Mouse (Mus musculus): ENCODE results near the gene Sh3kbp1. TPM values are rescaled to one million over a fixed set of nuclear protein-coding genes. Genes with fewer than 3 reads are reported as not detected.

Gene Sh3kbp1
- polyA plus RNA-seq, 1 experiment from 2014 or later = 23.2 TPM

DNA sequence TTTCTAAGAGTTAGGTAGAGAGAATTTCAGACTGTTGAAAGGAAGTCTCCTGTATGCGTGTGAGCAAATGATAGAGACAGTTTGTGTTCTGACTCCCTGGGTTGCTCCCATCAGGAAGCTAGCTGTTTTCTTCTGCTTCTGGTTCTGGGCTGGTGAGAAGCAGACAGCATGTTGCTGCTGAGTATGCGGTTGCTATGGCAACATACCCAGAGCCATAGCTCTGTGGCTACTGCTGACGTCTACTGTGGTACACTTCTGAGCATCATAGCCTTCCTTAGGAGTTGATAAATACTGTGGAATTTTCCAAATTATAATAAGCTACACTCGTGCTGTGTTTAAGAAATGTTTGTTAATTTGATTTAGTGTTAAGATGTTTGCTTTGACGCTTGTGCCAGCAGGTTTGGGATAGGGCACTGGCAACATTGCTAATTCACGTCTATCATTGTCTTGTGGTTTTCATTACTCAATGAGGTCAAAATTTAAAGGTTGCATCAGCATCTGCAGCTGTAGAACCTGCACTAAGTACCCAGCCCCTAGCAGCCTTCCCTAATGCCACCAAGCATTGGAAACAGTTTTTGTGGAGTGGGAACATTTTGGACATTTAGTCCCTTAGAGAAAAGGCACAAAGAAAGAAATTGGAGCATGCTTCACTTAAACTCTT, 202.2 kb downstream of the Sh3kbp1 start:
- DNase-seq (ENCODE audit: low spot score) = peak; percentile 11
- no peaks in the 10 kb centered on the region for H3K4me1 ChIP-seq
- H3K27ac ChIP-seq (replicated peaks) = no peak overlapping the region
- 67% methylated on average over 6 of the region's 6 CpGs for WGBS
- no peak overlapping the region for H3K4me3 ChIP-seq
- H3K36me3 ChIP-seq (replicated peaks) = no peaks in the 10 kb centered on the region
- H3K27me3 ChIP-seq (replicated peaks; ENCODE audit: low read depth, poor library complexity, severe bottlenecking) = peaks cover 88% of the 10 kb centered on the region
- no peaks in the 10 kb centered on the region for H3K9me3 ChIP-seq

DNA sequence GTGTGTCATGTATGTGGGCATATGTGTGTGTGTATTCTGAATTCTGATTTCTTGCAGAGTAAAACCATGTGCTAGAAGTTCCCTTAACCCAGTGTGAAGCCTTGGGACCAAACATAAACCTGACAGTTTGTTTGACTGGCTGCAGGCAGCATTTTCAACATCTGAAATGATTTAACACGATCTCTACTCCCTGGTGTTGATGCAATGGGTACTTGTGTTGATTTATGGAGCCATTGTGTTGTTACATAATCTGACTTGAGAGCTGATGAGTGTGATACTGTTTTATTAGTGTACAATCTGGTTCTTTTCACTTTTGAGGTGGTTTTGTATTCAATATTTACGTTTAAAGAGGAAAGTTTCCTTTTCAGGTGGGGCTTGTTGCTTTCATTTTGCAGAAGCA, 204.1 kb downstream of the Sh3kbp1 start:
- Histone ChIP-seq H3K4me1 (no peaks in the 10 kb centered on the region), H3K36me3 (replicated peaks) (no peaks in the 10 kb centered on the region), H3K27me3 (replicated peaks; ENCODE audit: low read depth, poor library complexity, severe bottlenecking) (peaks cover 88% of the 10 kb centered on the region), H3K9me3 (no peaks in the 10 kb centered on the region), H3K27ac (replicated peaks) (no peak overlapping the region), H3K4me3 (no peak overlapping the region)
- DNase-seq (ENCODE audit: low spot score) = no peak
- WGBS = 58% methylated on average over 2 of the region's 2 CpGs

DNA sequence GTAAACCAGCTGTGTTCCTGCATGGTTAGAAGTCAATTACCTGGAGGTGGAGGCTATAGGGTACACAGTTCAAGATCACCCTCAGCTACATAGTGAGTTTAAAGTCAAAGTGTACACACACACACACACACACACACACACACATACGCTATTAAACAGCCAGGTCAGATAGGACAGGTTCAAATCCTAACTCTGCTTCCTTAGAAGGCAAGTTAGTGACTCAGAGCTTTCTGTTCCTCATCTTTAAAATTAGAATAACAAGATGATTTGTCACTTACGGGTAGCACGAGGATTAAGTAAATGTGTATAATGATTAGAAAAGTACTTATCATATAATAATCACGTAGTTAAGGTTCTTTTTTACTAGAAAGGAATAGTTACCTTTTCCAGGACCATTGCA, 208.2 kb downstream of the Sh3kbp1 start:
- DNase-seq (ENCODE audit: low spot score) = no peak
- Histone ChIP-seq H3K4me3 (no peak overlapping the region), H3K27me3 (replicated peaks; ENCODE audit: low read depth, poor library complexity, severe bottlenecking) (peaks cover 77% of the 10 kb centered on the region), H3K4me1 (no peaks in the 10 kb centered on the region), H3K27ac (replicated peaks) (no peak overlapping the region), H3K36me3 (replicated peaks) (no peaks in the 10 kb centered on the region), H3K9me3 (no peaks in the 10 kb centered on the region)
- WGBS = 90% methylated on average over 4 of the region's 4 CpGs

DNA sequence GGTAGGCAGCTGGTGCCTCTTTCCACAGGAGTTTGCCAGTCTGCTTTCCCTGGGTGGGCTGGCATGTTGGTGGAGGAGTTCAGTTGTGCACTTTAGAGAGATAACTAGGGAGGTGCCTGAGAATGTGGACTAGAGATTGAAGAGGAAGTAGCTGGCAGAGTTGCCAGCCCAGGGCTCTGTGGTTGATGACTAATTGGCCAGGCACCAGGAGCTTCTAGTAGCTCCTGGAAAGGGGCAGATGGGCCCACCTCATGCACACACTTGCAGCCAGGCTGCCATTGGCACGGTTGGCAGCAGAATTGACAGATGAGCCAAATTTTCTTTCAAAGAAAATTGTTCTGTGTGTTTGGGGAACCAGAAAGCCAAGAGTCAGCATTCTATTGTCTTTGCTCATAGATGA, 210.3 kb downstream of the Sh3kbp1 start:
- 81% methylated on average over 1 of the region's 1 CpGs for WGBS

DNA sequence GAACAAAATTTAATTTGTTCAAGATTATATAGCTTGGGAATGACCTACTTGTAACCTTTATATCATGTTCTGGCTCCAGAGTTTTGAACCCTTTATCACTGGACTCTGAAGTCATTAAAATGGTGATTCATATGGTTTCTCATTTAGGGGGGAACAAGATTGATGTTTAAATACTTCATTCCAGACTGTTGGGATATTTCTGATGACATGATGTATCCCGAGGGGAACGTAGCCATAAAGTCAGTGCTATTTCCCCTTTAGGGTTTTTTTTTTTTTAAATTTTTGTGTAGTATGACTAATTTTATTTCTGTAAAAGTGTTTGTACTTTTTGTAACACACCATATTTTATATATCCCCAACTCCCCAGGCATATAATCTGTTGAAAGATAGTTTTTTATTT, 212.7 kb downstream of the Sh3kbp1 start:
- no peak overlapping the region for H3K4me3 ChIP-seq
- no peaks in the 10 kb centered on the region for H3K9me3 ChIP-seq
- no peak overlapping the region for H3K27ac ChIP-seq (replicated peaks)
- H3K4me1 ChIP-seq = no peaks in the 10 kb centered on the region
- no peak for DNase-seq (ENCODE audit: low spot score)
- H3K36me3 ChIP-seq (replicated peaks) = no peaks in the 10 kb centered on the region
- WGBS = 94% methylated on average over 2 of the region's 2 CpGs
- H3K27me3 ChIP-seq (replicated peaks; ENCODE audit: low read depth, poor library complexity, severe bottlenecking) = peaks cover 72% of the 10 kb centered on the region

More for the DNA sequence above, 210.3 kb downstream of the Sh3kbp1 start:
- DNase-seq (ENCODE audit: low spot score) = no peak
- Histone ChIP-seq H3K27ac (replicated peaks) (no peak overlapping the region), H3K9me3 (no peaks in the 10 kb centered on the region), H3K27me3 (replicated peaks; ENCODE audit: low read depth, poor library complexity, severe bottlenecking) (peaks cover 74% of the 10 kb centered on the region), H3K4me1 (no peaks in the 10 kb centered on the region), H3K4me3 (no peak overlapping the region), H3K36me3 (replicated peaks) (no peaks in the 10 kb centered on the region)

DNA sequence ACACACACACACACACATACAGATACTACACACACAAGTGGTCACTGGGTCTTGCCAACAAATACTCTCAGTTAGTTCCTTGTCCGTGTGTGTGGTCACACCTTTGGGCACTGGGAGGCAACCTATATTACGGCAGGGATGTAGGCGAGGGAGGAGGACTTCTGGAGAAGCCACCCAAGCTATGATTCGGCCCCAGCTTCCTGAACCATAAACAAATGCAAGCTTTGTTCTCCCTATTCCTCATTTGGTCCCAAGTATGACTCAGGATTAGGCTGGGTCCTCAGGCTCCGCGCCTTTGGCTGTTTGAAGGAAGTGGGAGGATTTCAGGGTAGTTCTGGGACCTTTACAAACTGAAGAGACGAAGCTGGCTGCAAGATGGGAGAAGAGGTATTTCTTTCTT, 213.2 kb downstream of the Sh3kbp1 start:
- H3K36me3 ChIP-seq (replicated peaks) = no peaks in the 10 kb centered on the region
- H3K27me3 ChIP-seq (replicated peaks; ENCODE audit: low read depth, poor library complexity, severe bottlenecking) = peaks cover 71% of the 10 kb centered on the region
- WGBS = 38% methylated on average over 7 of the region's 7 CpGs
- H3K9me3 ChIP-seq = no peaks in the 10 kb centered on the region
- no peaks in the 10 kb centered on the region for H3K4me1 ChIP-seq
- no peak for DNase-seq (ENCODE audit: low spot score)
- no peak overlapping the region for H3K27ac ChIP-seq (replicated peaks)
- H3K4me3 ChIP-seq = no peak overlapping the region

DNA sequence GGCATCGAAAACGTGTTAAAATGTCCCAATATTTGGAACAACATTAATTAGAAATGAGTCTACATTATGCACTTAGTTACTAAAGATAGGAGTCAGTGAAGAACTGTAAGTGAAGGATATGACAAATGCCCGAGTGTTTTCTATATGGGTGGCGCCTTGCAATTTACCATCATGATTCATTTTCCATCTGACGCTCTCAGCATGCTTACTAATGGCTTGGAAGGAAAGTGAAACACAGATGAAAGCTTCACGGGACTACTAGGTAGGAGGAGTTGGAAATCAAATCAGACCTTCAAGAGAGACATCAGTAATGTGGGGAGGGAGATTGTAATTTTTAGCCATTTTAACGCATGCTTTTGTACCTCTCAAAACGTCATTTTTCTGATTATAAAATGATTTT, 223.7 kb downstream of the Sh3kbp1 start:
- Histone ChIP-seq H3K4me3 (no peak overlapping the region), H3K9me3 (no peaks in the 10 kb centered on the region), H3K4me1 (no peaks in the 10 kb centered on the region), H3K27ac (replicated peaks) (no peak overlapping the region), H3K36me3 (replicated peaks) (no peaks in the 10 kb centered on the region), H3K27me3 (replicated peaks; ENCODE audit: low read depth, poor library complexity, severe bottlenecking) (peaks cover 67% of the 10 kb centered on the region)
- WGBS = 89% methylated on average over 8 of the region's 8 CpGs
- DNase-seq (ENCODE audit: low spot score) = no peak

DNA sequence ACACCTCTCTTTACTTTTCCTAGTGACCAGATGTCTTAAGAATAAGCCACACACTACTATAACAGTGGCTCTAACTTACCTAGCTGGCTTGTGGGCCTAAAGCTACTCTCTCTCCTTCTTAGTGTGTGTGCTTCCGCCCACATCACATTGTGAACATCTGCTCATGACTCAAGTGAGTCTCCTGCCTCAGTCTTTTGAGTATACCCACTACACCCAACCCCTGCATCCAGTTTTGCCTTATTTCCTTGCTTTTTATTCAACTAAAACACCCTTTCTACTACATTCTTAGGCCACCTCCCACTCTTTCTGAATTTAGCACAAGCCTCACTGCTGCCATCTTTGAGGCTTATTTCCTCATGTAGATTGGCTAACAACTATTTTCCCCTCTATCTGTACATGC, 229.8 kb downstream of the Sh3kbp1 start:
- 77% methylated on average over 1 of the region's 1 CpGs for WGBS
- DNase-seq (ENCODE audit: low spot score) = no peak
- no peaks in the 10 kb centered on the region for H3K9me3 ChIP-seq
- H3K4me1 ChIP-seq = no peaks in the 10 kb centered on the region
- peaks cover 96% of the 10 kb centered on the region for H3K27me3 ChIP-seq (replicated peaks; ENCODE audit: low read depth, poor library complexity, severe bottlenecking)
- H3K4me3 ChIP-seq = no peak overlapping the region
- no peaks in the 10 kb centered on the region for H3K36me3 ChIP-seq (replicated peaks)
- no peak overlapping the region for H3K27ac ChIP-seq (replicated peaks)

DNA sequence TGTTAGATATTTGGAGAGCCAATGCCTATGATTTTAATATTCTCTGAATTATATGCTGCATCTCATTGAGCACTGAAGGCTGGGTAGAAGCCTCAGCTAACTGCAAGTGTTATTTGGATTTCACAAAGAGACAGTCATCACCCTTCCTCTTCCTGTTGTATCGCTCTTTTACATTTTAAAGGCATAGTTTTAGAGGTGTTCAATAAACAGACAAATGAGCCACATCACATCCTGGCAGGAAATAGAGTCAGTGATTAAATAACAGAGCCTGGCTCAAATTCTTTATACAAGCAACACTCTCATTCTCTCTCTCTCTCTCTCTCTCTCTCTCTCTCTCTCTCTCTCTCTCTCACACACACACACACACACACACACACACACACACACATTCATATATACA, 231.1 kb downstream of the Sh3kbp1 start:
- Histone ChIP-seq H3K4me1 (no peaks in the 10 kb centered on the region), H3K9me3 (no peaks in the 10 kb centered on the region), H3K27me3 (replicated peaks; ENCODE audit: low read depth, poor library complexity, severe bottlenecking) (peaks cover 96% of the 10 kb centered on the region), H3K27ac (replicated peaks) (no peak overlapping the region), H3K4me3 (no peak overlapping the region), H3K36me3 (replicated peaks) (no peaks in the 10 kb centered on the region)
- no peak for DNase-seq (ENCODE audit: low spot score)
- WGBS = 81% methylated on average over 1 of the region's 1 CpGs

DNA sequence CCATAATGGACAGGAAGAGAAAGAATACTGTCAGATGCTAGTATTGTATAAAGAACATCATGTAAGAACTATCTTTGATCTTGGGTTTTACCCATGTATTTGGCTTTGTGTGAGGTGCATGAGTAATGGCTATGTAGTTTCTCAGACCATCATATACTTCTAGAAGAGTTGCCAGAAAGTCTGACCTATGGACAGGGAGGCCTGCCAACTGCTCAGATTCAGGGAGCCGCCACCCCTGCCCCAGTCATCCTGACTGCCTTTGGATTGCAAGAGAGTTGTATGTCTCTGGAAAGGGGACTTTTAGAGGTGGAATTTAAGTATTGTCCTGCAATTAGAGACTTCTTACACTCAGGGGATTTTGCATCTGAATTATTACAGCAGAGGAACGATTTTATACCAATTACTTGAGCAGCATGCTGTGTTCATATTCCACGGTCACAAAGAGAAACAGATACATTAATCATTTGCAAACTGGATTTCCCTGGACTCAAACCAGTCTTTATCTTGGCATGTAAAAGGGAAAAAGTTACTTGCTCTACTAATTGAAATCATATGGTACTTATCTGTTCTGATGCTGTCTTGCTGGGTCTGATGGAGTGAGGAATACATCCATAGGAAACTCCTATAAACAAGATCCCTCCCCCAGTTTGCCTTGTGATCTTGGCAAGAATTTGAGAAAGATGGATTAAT, 233.9 kb downstream of the Sh3kbp1 start:
- H3K27me3 ChIP-seq (replicated peaks; ENCODE audit: low read depth, poor library complexity, severe bottlenecking) = peaks cover 95% of the 10 kb centered on the region
- DNase-seq (ENCODE audit: low spot score) = no peak
- H3K27ac ChIP-seq (replicated peaks) = no peak overlapping the region
- no peak overlapping the region for H3K4me3 ChIP-seq
- H3K9me3 ChIP-seq = no peaks in the 10 kb centered on the region
- no peaks in the 10 kb centered on the region for H3K36me3 ChIP-seq (replicated peaks)
- no peaks in the 10 kb centered on the region for H3K4me1 ChIP-seq
- 80% methylated on average over 3 of the region's 3 CpGs for WGBS

DNA sequence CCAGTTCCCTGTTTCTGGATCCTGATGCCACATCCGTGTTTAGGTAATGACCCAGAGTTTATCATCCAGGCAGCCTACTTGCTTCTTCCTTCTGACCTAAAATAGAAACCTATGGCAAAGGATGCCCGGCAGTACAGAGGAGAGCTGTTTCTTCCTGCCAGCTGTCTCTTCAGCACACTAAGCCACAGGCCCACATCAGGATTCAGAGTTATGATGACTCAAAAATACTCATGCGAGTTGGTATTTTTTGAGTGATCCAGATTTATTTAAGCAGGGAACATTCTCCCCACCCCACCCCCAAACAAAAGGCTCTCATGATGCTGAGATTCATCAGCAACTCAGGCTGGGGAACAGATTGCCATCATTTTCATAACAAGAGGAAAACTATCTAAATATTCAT, 240.6 kb downstream of the Sh3kbp1 start:
- no peak for DNase-seq (ENCODE audit: low spot score)
- Histone ChIP-seq H3K36me3 (replicated peaks) (no peaks in the 10 kb centered on the region), H3K4me3 (no peak overlapping the region), H3K27ac (replicated peaks) (no peak overlapping the region), H3K9me3 (no peaks in the 10 kb centered on the region), H3K27me3 (replicated peaks; ENCODE audit: low read depth, poor library complexity, severe bottlenecking) (peaks cover 96% of the 10 kb centered on the region), H3K4me1 (no peaks in the 10 kb centered on the region)
- WGBS = 86% methylated on average over 3 of the region's 3 CpGs

DNA sequence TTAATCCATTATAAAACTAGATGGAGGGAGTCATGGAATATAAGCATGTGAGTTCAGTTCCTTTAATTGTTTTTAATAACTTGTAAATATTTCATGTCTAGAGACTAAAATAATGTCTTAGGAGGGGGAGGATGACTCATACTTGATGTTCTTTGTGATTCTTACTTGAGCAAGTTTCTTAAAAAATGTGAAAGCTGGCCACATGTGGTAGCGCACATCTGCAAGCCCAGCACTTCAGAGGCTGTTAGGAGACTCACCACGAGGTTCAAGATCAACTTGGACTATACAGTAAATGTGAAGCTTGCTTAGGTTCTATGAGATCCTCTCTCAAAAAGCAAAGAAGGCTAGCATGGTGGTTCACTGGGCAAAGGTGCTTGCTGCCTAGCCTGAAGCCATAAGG, 245.4 kb downstream of the Sh3kbp1 start:
- Histone ChIP-seq H3K4me3 (no peak overlapping the region), H3K27me3 (replicated peaks; ENCODE audit: low read depth, poor library complexity, severe bottlenecking) (peaks cover 93% of the 10 kb centered on the region), H3K9me3 (no peaks in the 10 kb centered on the region), H3K4me1 (no peaks in the 10 kb centered on the region), H3K27ac (replicated peaks) (no peak overlapping the region), H3K36me3 (replicated peaks) (no peaks in the 10 kb centered on the region)
- DNase-seq (ENCODE audit: low spot score) = no peak
- WGBS = 89% methylated on average over 2 of the region's 2 CpGs

DNA sequence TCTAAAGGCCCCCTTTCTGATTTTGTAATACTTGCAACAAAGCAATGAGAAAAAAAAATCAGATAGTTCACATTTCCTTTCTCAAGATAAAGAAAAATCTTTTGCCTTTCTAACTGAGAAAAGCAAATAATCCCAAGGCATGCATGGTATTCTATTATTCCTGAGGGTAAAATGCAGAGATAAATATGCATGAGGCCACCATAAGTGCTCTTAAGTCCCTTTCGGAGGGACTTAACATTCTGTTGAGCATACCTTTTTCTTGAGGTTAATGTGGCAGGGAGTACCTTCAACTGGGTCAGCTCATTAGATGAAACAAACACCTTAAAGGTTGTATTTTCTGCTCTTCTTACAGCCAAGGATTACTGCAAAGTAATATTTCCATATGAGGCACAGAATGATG, 250.7 kb downstream of the Sh3kbp1 start:
- H3K9me3 ChIP-seq = no peaks in the 10 kb centered on the region
- H3K27ac ChIP-seq (replicated peaks) = no peak overlapping the region
- H3K4me1 ChIP-seq = no peaks in the 10 kb centered on the region
- no peak for DNase-seq (ENCODE audit: low spot score)
- peaks cover 96% of the 10 kb centered on the region for H3K27me3 ChIP-seq (replicated peaks; ENCODE audit: low read depth, poor library complexity, severe bottlenecking)
- H3K36me3 ChIP-seq (replicated peaks) = no peaks in the 10 kb centered on the region
- 72% methylated on average over 1 of the region's 1 CpGs for WGBS
- no peak overlapping the region for H3K4me3 ChIP-seq
